Mouse (Mus musculus): Measurements from ENCODE around the gene Klhl21. TPM values are rescaled to one million over a fixed set of nuclear protein-coding genes. Genes with fewer than 3 reads are reported as not detected.
A peak's percentile ranks its signal among the peaks of the same experiment; 100 is the strongest.

Klhl21 gene
- polyA plus RNA-seq, 1 experiment from 2014 or later: 12.0 TPM

- H3K9me3 ChIP-seq (replicated peaks): no peaks in the 10 kb centered on the region
- ATAC-seq: peak; percentile 95
- peak within 1 kb of the TSS; percentile 91 for H3K4me3 ChIP-seq
- peak within 1 kb of the TSS; percentile 94 for H3K9ac ChIP-seq
- 1% methylated on average over 94 of the region's 94 CpGs for WGBS (ENCODE audit: insufficient replicate concordance)
- H3K27ac ChIP-seq: peak within 1 kb of the TSS; percentile 93
- H3K4me1 ChIP-seq: peaks cover 32% of the 10 kb centered on the region
- H3K36me3 ChIP-seq: peaks cover 16% of the 10 kb centered on the region
- peak within 1 kb of the TSS; percentile 94 for H3K4me2 ChIP-seq
- H3K27me3 ChIP-seq (replicated peaks): peaks cover 38% of the 10 kb centered on the region
Measured at GRCm38 (mm10) chr4:151996173-151996950, 12.2 kb upstream of the Klhl21 start, which contains the start of gene Phf13. TSS of gene Phf13 (minus strand) at chr4:151996258.

- H3K36me3 ChIP-seq: peaks cover 11% of the 10 kb centered on the region
- ATAC-seq: no peak
- H3K27ac ChIP-seq: peak overlapping the region; percentile 93
- peaks cover 32% of the 10 kb centered on the region for H3K4me1 ChIP-seq
- peak overlapping the region; percentile 94 for H3K9ac ChIP-seq
- 6% methylated on average over 13 of the region's 13 CpGs for WGBS (ENCODE audit: insufficient replicate concordance)
- peaks cover 34% of the 10 kb centered on the region for H3K27me3 ChIP-seq (replicated peaks)
- peak overlapping the region; percentile 91 for H3K4me3 ChIP-seq
- H3K9me3 ChIP-seq (replicated peaks): no peaks in the 10 kb centered on the region
- H3K4me2 ChIP-seq: peak overlapping the region; percentile 94
Measured at GRCm38 (mm10) chr4:151996951-151997222, 11.7 kb upstream of the Klhl21 start.

- peaks cover 26% of the 10 kb centered on the region for H3K27me3 ChIP-seq (replicated peaks)
- H3K9ac ChIP-seq: peak overlapping the region; percentile 94; the same call in 1 of the 2 replicates
- peaks cover 32% of the 10 kb centered on the region for H3K4me1 ChIP-seq
- 0 out of 2 replicates have a peak overlapping the region, but pooled peaks have one; percentile 1 for H3K27ac ChIP-seq
- 47% methylated on average over 3 of the region's 3 CpGs for WGBS (ENCODE audit: insufficient replicate concordance)
- ATAC-seq: no peak
- H3K36me3 ChIP-seq: peaks cover 3% of the 10 kb centered on the region
- H3K9me3 ChIP-seq (replicated peaks): no peaks in the 10 kb centered on the region
- H3K4me2 ChIP-seq: peak overlapping the region; percentile 94
- H3K4me3 ChIP-seq: peak overlapping the region; percentile 91
Measured at GRCm38 (mm10) chr4:151997701-151998100, 10.9 kb upstream of the Klhl21 start.

DNA sequence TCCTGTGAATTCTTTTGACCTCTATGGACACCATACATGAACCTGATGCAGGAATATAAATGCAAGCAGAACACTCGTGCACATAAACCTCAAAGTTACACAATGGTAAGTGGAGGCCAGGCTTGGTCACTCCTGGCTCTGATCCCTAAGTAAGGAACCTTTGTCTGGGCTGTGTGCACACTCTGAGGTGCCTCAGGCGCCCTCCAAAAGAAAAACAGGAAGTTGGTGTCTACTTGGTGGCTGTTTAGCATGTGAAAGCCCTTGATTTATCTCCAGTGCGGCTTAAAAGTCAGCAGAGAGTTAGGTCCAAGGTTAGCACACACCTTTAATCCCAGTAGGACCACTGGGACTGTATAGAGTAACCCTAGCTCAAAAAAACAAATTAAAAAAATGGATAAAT lies 9.1 kb upstream of the Klhl21 start:
- Histone ChIP-seq H3K9me3 (replicated peaks) (no peaks in the 10 kb centered on the region), H3K4me1 (peaks cover 22% of the 10 kb centered on the region), H3K4me2 (no peak overlapping the region), H3K27ac (no peak overlapping the region), H3K36me3 (no peaks in the 10 kb centered on the region), H3K27me3 (replicated peaks) (peaks cover 9% of the 10 kb centered on the region), H3K4me3 (no peak overlapping the region), H3K9ac (no peak overlapping the region)
- no peak for ATAC-seq
- WGBS (ENCODE audit: insufficient replicate concordance): 38% methylated on average over 3 of the region's 3 CpGs

DNA sequence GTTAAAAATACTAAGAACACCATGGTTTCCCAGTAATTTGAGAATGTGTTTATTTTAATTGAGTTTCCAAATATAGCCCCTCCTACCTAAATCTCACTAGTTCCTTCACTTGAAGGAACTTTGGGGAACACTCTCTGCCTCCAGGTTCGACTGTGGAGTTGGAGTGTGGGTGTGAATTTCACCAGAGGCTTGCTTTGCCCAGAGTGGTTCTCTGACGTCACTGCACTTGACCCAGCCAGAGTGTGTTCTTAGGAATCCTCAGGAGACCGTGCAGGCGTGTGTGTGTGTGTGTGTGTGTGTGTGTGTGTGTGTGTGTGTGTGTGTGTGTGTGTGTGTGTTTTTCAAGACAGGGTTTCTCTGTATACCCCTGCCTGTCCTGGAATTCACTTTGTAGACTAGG lies 7.7 kb upstream of the Klhl21 start:
- peaks cover 20% of the 10 kb centered on the region for H3K4me1 ChIP-seq
- ATAC-seq: no peak
- WGBS (ENCODE audit: insufficient replicate concordance): 53% methylated on average over 4 of the region's 4 CpGs
- no peaks in the 10 kb centered on the region for H3K27me3 ChIP-seq (replicated peaks)
- H3K9me3 ChIP-seq (replicated peaks): no peaks in the 10 kb centered on the region
- no peak overlapping the region for H3K27ac ChIP-seq
- H3K36me3 ChIP-seq: no peaks in the 10 kb centered on the region
- H3K9ac ChIP-seq: no peak overlapping the region
- no peak overlapping the region for H3K4me2 ChIP-seq
- no peak overlapping the region for H3K4me3 ChIP-seq

GRCm38 (mm10) chr4:152001335-152001734 lies 7.3 kb upstream of the Klhl21 start:
- Histone ChIP-seq H3K27me3 (replicated peaks) (no peaks in the 10 kb centered on the region; the same call in 1 of the 2 replicates), H3K4me1 (peaks cover 20% of the 10 kb centered on the region), H3K4me3 (no peak overlapping the region), H3K36me3 (no peaks in the 10 kb centered on the region), H3K9me3 (replicated peaks) (no peaks in the 10 kb centered on the region), H3K4me2 (no peak overlapping the region), H3K9ac (no peak overlapping the region), H3K27ac (no peak overlapping the region)
- ATAC-seq: no peak
- WGBS (ENCODE audit: insufficient replicate concordance): 48% methylated on average over 4 of the region's 4 CpGs

GRCm38 (mm10) chr4:152002063-152002462 lies 6.5 kb upstream of the Klhl21 start:
- 76% methylated on average over 3 of the region's 3 CpGs for WGBS (ENCODE audit: insufficient replicate concordance)

GRCm38 (mm10) chr4:152006137-152006536 lies 2.5 kb upstream of the Klhl21 start:
- Histone ChIP-seq H3K4me2 (no peak overlapping the region), H3K9me3 (replicated peaks) (no peaks in the 10 kb centered on the region), H3K36me3 (no peaks in the 10 kb centered on the region), H3K9ac (no peak overlapping the region), H3K27me3 (replicated peaks) (peaks cover 17% of the 10 kb centered on the region), H3K4me3 (no peak overlapping the region), H3K4me1 (peaks cover 45% of the 10 kb centered on the region), H3K27ac (no peak overlapping the region)
- 55% methylated on average over 6 of the region's 6 CpGs for WGBS (ENCODE audit: insufficient replicate concordance)
- ATAC-seq: no peak

More at GRCm38 (mm10) chr4:152002063-152002462, 6.5 kb upstream of the Klhl21 start:
- Histone ChIP-seq H3K9me3 (replicated peaks) (no peaks in the 10 kb centered on the region), H3K4me2 (no peak overlapping the region), H3K4me1 (peaks cover 18% of the 10 kb centered on the region), H3K27ac (no peak overlapping the region), H3K27me3 (replicated peaks) (peaks cover 4% of the 10 kb centered on the region), H3K36me3 (no peaks in the 10 kb centered on the region), H3K4me3 (no peak overlapping the region), H3K9ac (no peak overlapping the region)
- ATAC-seq: no peak

GRCm38 (mm10) chr4:152006812-152007211 lies 1.8 kb upstream of the Klhl21 start:
- ATAC-seq: no peak
- 46% methylated on average over 3 of the region's 3 CpGs for WGBS (ENCODE audit: insufficient replicate concordance)
- Histone ChIP-seq H3K4me3 (no peak overlapping the region), H3K4me1 (peaks cover 52% of the 10 kb centered on the region), H3K27ac (no peak overlapping the region), H3K36me3 (peaks cover 5% of the 10 kb centered on the region), H3K9me3 (replicated peaks) (no peaks in the 10 kb centered on the region), H3K9ac (no peak overlapping the region), H3K4me2 (no peak overlapping the region), H3K27me3 (replicated peaks) (peaks cover 17% of the 10 kb centered on the region)

DNA sequence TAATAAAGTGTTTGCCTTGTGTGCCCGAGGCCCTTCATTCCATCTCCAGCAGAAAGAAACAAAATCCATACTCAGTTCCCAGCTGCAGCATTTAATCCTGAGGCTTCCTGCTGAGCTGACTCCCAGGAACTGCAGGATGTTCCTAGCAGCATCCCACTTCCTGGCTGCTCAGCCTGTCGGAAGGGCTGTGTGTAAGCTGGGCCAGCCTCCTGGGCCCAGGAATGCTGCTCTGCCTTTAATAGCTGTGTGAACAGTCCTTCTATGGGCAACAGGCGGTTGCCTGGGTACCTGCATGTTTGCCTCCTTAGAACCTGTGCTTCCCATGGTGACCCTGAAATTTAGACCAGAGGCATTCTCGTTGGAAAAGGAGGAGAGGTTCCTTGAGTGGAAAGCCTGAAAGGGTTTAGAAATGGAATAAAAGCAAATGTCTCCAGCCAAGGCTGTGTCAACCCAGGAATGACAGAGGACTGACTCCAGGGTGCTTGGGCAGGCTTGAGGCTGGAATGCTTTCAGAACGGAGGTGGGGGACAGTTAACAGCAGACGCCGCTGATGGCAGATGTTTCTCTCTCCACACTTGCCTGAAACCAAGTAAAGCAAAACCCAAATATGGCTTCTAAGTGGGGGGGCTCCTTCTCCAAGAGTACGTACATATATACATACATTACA lies 989 bp upstream of the Klhl21 start:
- WGBS (ENCODE audit: insufficient replicate concordance): 23% methylated on average over 8 of the region's 8 CpGs
- H3K4me3 ChIP-seq: peak overlapping the region; percentile 91
- no peak for ATAC-seq
- no peaks in the 10 kb centered on the region for H3K9me3 ChIP-seq (replicated peaks)
- peaks cover 60% of the 10 kb centered on the region for H3K4me1 ChIP-seq
- H3K36me3 ChIP-seq: peaks cover 13% of the 10 kb centered on the region
- peak overlapping the region; percentile 83 for H3K9ac ChIP-seq
- no peak overlapping the region for H3K27ac ChIP-seq
- peak overlapping the region; percentile 100 for H3K4me2 ChIP-seq
- H3K27me3 ChIP-seq (replicated peaks): peaks cover 17% of the 10 kb centered on the region

DNA sequence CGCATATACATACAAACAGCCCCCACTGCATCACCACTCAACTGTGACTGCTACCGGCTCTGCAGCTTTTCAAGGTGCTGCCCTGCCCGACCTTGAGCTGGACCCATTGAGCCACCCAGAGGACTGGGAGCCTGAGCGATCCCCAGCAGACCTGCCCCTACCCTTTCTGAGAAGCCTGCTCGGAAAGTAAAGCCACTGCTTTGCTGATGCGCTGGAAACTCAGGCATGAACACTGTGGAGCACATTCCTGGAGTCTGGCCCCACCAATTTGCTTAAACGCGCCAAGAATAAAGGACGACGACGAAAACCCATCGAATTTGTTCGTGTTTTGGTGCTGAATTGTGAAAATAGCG lies 479 bp upstream of the Klhl21 start:
- Histone ChIP-seq H3K36me3 (peaks cover 18% of the 10 kb centered on the region), H3K9me3 (replicated peaks) (no peaks in the 10 kb centered on the region), H3K9ac (peak overlapping the region; percentile 83), H3K4me1 (peaks cover 64% of the 10 kb centered on the region), H3K27me3 (replicated peaks) (peaks cover 17% of the 10 kb centered on the region), H3K27ac (peak overlapping the region; percentile 87; the same call in 1 of the 2 replicates), H3K4me2 (peak overlapping the region; percentile 100), H3K4me3 (peak overlapping the region; percentile 91)
- 1% methylated on average over 14 of the region's 14 CpGs for WGBS (ENCODE audit: insufficient replicate concordance)
- ATAC-seq: no peak

Data from liver, embryonic 12.5 days (tissue).